Mouse (Mus musculus) intestine, embryonic 15.5 days (tissue): ENCODE measurements around the gene Pan3. TPM values are rescaled to one million over a fixed set of nuclear protein-coding genes. Genes with fewer than 3 reads are reported as not detected.

Source experiments
- ATAC-seq: fragments of 200-750 bp; cut with Nextera tagmentation; 2 replicates; pipeline ENCODE4 v1.8.0; 2017; ENCODE audit warnings: moderate TSS enrichment, moderate library complexity
- H3K27ac ChIP-seq: fragments of 300-500 bp; sonication (generic); 2 replicates; pipeline ENCODE4 v1.5.1; 2015; ENCODE audit warnings: mild to moderate bottlenecking, inconsistent platforms
- H3K27me3 ChIP-seq: fragments of 300-500 bp; sonication (generic); replicated peaks from 2 replicates; pipeline ENCODE4 v1.6.1; 2015; ENCODE audit warnings: inconsistent platforms
- H3K36me3 ChIP-seq: fragments of 300-500 bp; sonication (generic); 2 replicates; pipeline ENCODE4 v1.6.1; 2015; ENCODE audit warnings: inconsistent platforms
- H3K4me1 ChIP-seq: fragments of 300-500 bp; sonication (generic); replicated peaks from 2 replicates; pipeline ENCODE4 v1.6.1; 2015; ENCODE audit warnings: inconsistent platforms
- H3K4me2 ChIP-seq: fragments of 300-500 bp; sonication (generic); replicated peaks from 2 replicates; pipeline ENCODE4 v1.6.1; 2015; ENCODE audit warnings: mild to moderate bottlenecking, inconsistent platforms
- H3K4me3 ChIP-seq: fragments of 300-500 bp; sonication (generic); replicated peaks from 2 replicates; pipeline ENCODE4 v1.5.1; 2015; ENCODE audit warnings: inconsistent platforms
- H3K9ac ChIP-seq: fragments of 300-500 bp; sonication (generic); 2 replicates; pipeline ENCODE4 v1.6.1; 2015; ENCODE audit warnings: inconsistent platforms
- H3K9me3 ChIP-seq: fragments of 300-500 bp; sonication (generic); 2 replicates; pipeline ENCODE4 v1.6.1; 2016; ENCODE audit warnings: inconsistent platforms
- WGBS: fragments of 180-500 bp; shearing (Covaris S2); methylation state at CpG from one replicate; pipeline ENCODE4 v1.1.7; 2015; 5-methylcytosine and 5-hydroxymethylcytosine counted together
- polyA plus RNA-seq: library from polyadenylated mRNA; unstranded; fragments of >200 nt; fragmentation: Nextera tagmentation; extraction: Ambion mirVana; gene quantifications from 2 replicates; pipeline ENCODE4 v1.2.1, GENCODE M21; 2015

Pan3 gene
- polyA plus RNA-seq, 1 experiment from 2014 or later = 64.5 TPM

GRCm38 (mm10) chr5:147436491-147436890, 6.5 kb downstream of the Pan3 start:
- H3K27ac ChIP-seq = no peak overlapping the region
- 0 out of 2 replicates have a peak, but pooled peaks cover 2% of the 10 kb centered on the region for H3K36me3 ChIP-seq
- H3K4me1 ChIP-seq = peaks cover 30% of the 10 kb centered on the region
- 78% methylated on average over 5 of the region's 5 CpGs for WGBS
- H3K9ac ChIP-seq = no peak overlapping the region
- H3K4me3 ChIP-seq = no peak overlapping the region
- ATAC-seq = no peak
- no peaks in the 10 kb centered on the region for H3K27me3 ChIP-seq
- no peaks in the 10 kb centered on the region for H3K9me3 ChIP-seq
- no peak overlapping the region for H3K4me2 ChIP-seq

GRCm38 (mm10) chr5:147440996-147441507, 11.1 kb downstream of the Pan3 start:
- 82% methylated on average over 3 of the region's 3 CpGs for WGBS
- H3K4me1 ChIP-seq = peaks cover 6% of the 10 kb centered on the region; the same call in 1 of the 2 replicates
- no peak for ATAC-seq

GRCm38 (mm10) chr5:147441979-147442378, 12.0 kb downstream of the Pan3 start:
- Histone ChIP-seq H3K9ac (no peak overlapping the region), H3K27ac (no peak overlapping the region), H3K36me3 (0 out of 2 replicates have a peak, but pooled peaks cover 2% of the 10 kb centered on the region), H3K4me2 (no peak overlapping the region), H3K4me3 (no peak overlapping the region), H3K9me3 (no peaks in the 10 kb centered on the region), H3K4me1 (peaks cover 4% of the 10 kb centered on the region; the same call in 1 of the 2 replicates), H3K27me3 (no peaks in the 10 kb centered on the region)
- 81% methylated on average over 1 of the region's 1 CpGs for WGBS
- ATAC-seq = no peak

More at GRCm38 (mm10) chr5:147440996-147441507, 11.1 kb downstream of the Pan3 start:
- H3K4me3 ChIP-seq = no peak overlapping the region
- H3K9me3 ChIP-seq = no peaks in the 10 kb centered on the region
- H3K4me2 ChIP-seq = no peak overlapping the region
- no peaks in the 10 kb centered on the region for H3K27me3 ChIP-seq
- 0 out of 2 replicates have a peak, but pooled peaks cover 2% of the 10 kb centered on the region for H3K36me3 ChIP-seq
- no peak overlapping the region for H3K27ac ChIP-seq
- no peak overlapping the region for H3K9ac ChIP-seq

- Histone ChIP-seq H3K27me3 (no peaks in the 10 kb centered on the region), H3K4me2 (no peak overlapping the region), H3K4me1 (peaks cover 3% of the 10 kb centered on the region; the same call in 1 of the 2 replicates), H3K9me3 (no peaks in the 10 kb centered on the region), H3K27ac (no peak overlapping the region), H3K36me3 (0 out of 2 replicates have a peak, but pooled peaks cover 2% of the 10 kb centered on the region), H3K4me3 (no peak overlapping the region), H3K9ac (no peak overlapping the region)
- ATAC-seq = no peak
- WGBS = 79% methylated on average over 4 of the region's 4 CpGs
These were observed 12.8 kb downstream of the Pan3 start for GRCm38 (mm10) chr5:147442741-147443140.

- ATAC-seq = peak; percentile 54; the same call in 1 of the 2 replicates
- H3K27me3 ChIP-seq = no peaks in the 10 kb centered on the region
- 67% methylated on average over 6 of the region's 6 CpGs for WGBS
These were observed 14.3 kb downstream of the Pan3 start for GRCm38 (mm10) chr5:147444298-147444697.

GRCm38 (mm10) chr5:147444757-147445156, 14.8 kb downstream of the Pan3 start:
- Histone ChIP-seq H3K9me3 (no peaks in the 10 kb centered on the region), H3K4me2 (no peak overlapping the region), H3K27ac (no peak overlapping the region), H3K4me3 (no peak overlapping the region), H3K9ac (no peak overlapping the region), H3K27me3 (no peaks in the 10 kb centered on the region), H3K4me1 (peaks cover 9% of the 10 kb centered on the region), H3K36me3 (no peaks in the 10 kb centered on the region)
- no peak for ATAC-seq
- 84% methylated on average over 2 of the region's 2 CpGs for WGBS

More at GRCm38 (mm10) chr5:147444298-147444697, 14.3 kb downstream of the Pan3 start:
- no peak overlapping the region for H3K27ac ChIP-seq
- H3K4me1 ChIP-seq = peaks cover 9% of the 10 kb centered on the region
- no peak overlapping the region for H3K4me2 ChIP-seq
- no peaks in the 10 kb centered on the region for H3K9me3 ChIP-seq
- H3K4me3 ChIP-seq = no peak overlapping the region
- H3K9ac ChIP-seq = no peak overlapping the region
- no peaks in the 10 kb centered on the region for H3K36me3 ChIP-seq

DNA sequence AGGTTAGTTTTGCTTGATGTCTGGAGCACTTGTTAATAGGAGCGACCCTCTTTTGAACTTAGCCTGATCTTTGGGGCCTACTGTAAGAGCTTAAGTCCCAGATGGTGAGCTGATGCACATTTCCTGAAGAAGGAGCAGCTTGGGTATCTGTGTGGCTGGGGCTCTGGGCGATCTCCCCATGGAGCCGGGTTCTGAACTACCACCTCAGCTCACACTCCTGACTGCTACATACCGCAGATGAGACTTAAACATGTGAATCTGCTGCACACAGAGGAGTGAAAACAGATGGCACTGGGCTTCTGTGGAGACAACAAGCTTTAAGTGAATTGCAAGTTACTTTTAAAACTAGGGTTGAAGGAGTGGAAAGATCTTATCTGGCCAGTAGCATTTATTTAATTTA, 15.3 kb downstream of the Pan3 start:
- Histone ChIP-seq H3K27me3 (no peaks in the 10 kb centered on the region), H3K4me3 (no peak overlapping the region), H3K27ac (no peak overlapping the region), H3K9me3 (no peaks in the 10 kb centered on the region), H3K36me3 (no peaks in the 10 kb centered on the region), H3K9ac (no peak overlapping the region), H3K4me2 (no peak overlapping the region), H3K4me1 (peaks cover 9% of the 10 kb centered on the region)
- WGBS = 83% methylated on average over 4 of the region's 4 CpGs
- ATAC-seq = no peak

DNA sequence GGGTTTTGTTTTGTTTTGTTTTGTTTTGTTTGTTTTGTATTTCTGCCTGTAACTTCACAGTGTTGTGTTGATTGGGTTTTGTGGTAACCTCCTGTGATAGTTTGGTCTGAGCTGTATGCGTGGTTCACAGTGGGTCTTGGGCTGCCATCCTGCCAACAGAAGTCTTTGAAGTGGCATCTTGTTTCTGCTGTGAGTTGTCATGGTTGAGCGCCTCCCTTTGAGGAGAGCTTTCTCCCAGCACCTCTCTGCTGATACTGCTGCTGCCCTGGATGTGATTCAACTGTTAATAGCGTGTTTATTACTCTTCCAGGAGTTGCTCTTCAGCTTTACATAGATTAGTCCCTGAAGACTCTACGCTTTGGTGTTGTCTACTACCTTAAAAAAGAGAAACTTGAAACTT, 18.6 kb downstream of the Pan3 start:
- 0 out of 2 replicates have a peak, but pooled peaks cover 3% of the 10 kb centered on the region for H3K36me3 ChIP-seq
- H3K27me3 ChIP-seq = no peaks in the 10 kb centered on the region
- no peak for ATAC-seq
- H3K27ac ChIP-seq = no peak overlapping the region
- H3K4me1 ChIP-seq = peaks cover 9% of the 10 kb centered on the region
- H3K4me3 ChIP-seq = no peak overlapping the region
- H3K9ac ChIP-seq = no peak overlapping the region
- no peaks in the 10 kb centered on the region for H3K9me3 ChIP-seq
- no peak overlapping the region for H3K4me2 ChIP-seq
- WGBS = 59% methylated on average over 4 of the region's 4 CpGs

DNA sequence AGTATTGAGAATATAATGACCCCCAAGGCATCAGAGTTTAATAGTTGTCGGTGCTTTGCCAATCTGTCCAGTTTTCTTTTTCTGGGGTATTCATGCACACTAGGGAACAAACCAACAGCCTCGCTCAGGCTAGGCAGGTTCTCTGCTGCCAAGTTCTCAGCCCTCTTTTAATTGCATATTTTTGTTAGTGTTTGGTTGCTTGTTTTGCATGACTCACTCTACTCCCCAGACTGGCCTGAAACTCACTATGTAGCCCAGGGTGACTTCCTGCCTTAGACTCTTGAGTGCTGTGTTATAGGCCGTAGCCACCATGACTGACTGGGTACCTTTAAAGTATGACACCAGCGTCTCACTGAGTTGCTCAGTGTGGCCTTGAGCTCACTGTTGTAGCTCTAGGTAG, 19.0 kb downstream of the Pan3 start:
- Histone ChIP-seq H3K4me1 (peaks cover 9% of the 10 kb centered on the region), H3K9me3 (no peaks in the 10 kb centered on the region), H3K9ac (no peak overlapping the region), H3K27me3 (no peaks in the 10 kb centered on the region), H3K4me3 (no peak overlapping the region), H3K4me2 (no peak overlapping the region), H3K27ac (no peak overlapping the region), H3K36me3 (0 out of 2 replicates have a peak, but pooled peaks cover 3% of the 10 kb centered on the region)
- WGBS = 86% methylated on average over 4 of the region's 4 CpGs
- ATAC-seq = no peak

DNA sequence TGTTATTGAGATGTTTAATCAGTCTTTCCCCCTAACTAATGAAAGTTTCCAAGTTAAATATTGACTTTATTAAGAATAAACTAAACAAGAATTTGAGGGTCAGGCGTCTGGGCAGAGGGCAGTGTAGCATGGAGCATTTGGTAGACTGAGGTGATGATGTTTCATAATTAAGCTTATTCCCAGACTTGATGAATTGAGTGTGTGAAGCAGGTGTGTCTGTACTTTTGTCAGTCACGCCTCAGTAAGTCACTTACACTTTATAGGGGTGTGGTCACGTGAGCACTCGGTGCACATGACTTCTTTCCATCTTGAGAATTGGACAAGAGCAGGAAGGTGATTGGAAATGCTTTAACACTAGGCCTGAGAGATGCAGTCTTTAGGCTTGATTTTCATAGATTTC, 26.5 kb downstream of the Pan3 start:
- Histone ChIP-seq H3K27me3 (no peaks in the 10 kb centered on the region), H3K27ac (no peak overlapping the region), H3K36me3 (peaks cover 11% of the 10 kb centered on the region), H3K4me3 (no peak overlapping the region), H3K4me1 (no peaks in the 10 kb centered on the region), H3K9ac (no peak overlapping the region), H3K4me2 (no peak overlapping the region), H3K9me3 (no peaks in the 10 kb centered on the region)
- WGBS = 76% methylated on average over 4 of the region's 4 CpGs
- ATAC-seq = no peak

GRCm38 (mm10) chr5:147459821-147460567, 30.0 kb downstream of the Pan3 start:
- no peak overlapping the region for H3K4me2 ChIP-seq
- peaks cover 3% of the 10 kb centered on the region for H3K36me3 ChIP-seq
- no peak overlapping the region for H3K9ac ChIP-seq
- H3K27me3 ChIP-seq = no peaks in the 10 kb centered on the region
- no peaks in the 10 kb centered on the region for H3K4me1 ChIP-seq
- H3K9me3 ChIP-seq = no peaks in the 10 kb centered on the region
- peak; percentile 78 for ATAC-seq
- H3K27ac ChIP-seq = no peak overlapping the region
- 64% methylated on average over 4 of the region's 4 CpGs for WGBS
- H3K4me3 ChIP-seq = no peak overlapping the region

GRCm38 (mm10) chr5:147463251-147463650, 33.3 kb downstream of the Pan3 start:
- Histone ChIP-seq H3K9me3 (no peaks in the 10 kb centered on the region), H3K9ac (no peak overlapping the region), H3K4me3 (no peak overlapping the region), H3K36me3 (peaks cover 3% of the 10 kb centered on the region; the same call in 1 of the 2 replicates), H3K4me1 (no peaks in the 10 kb centered on the region), H3K27ac (no peak overlapping the region), H3K4me2 (no peak overlapping the region), H3K27me3 (no peaks in the 10 kb centered on the region)
- no peak for ATAC-seq
- 81% methylated on average over 3 of the region's 3 CpGs for WGBS

GRCm38 (mm10) chr5:147466361-147466760, 36.4 kb downstream of the Pan3 start:
- Histone ChIP-seq H3K4me2 (no peak overlapping the region), H3K9ac (no peak overlapping the region), H3K36me3 (peaks cover 7% of the 10 kb centered on the region; the same call in 1 of the 2 replicates), H3K4me1 (no peaks in the 10 kb centered on the region), H3K9me3 (no peaks in the 10 kb centered on the region), H3K4me3 (no peak overlapping the region), H3K27ac (no peak overlapping the region), H3K27me3 (no peaks in the 10 kb centered on the region)
- no peak for ATAC-seq
